Mouse (Mus musculus): ENCODE measurements around the gene Olfr901. TPM values are rescaled to one million over a fixed set of nuclear protein-coding genes. Genes with fewer than 3 reads are reported as not detected.
"Not testable (repeated sequence)": the region's sequence is repeated elsewhere in the genome, so short reads cannot be mapped to it uniquely, and the experiment has no call there.

Gene Olfr901
- total RNA-seq (2022), result not detected

- DNase-seq (ENCODE audit: low spot score in 2 of 2), result no peak
Measured at GRCm38 (mm10) chr9:38429155-38429554, at the start of gene Olfr901. Olfr901 (plus strand) TSS chr9:38429455.

DNA sequence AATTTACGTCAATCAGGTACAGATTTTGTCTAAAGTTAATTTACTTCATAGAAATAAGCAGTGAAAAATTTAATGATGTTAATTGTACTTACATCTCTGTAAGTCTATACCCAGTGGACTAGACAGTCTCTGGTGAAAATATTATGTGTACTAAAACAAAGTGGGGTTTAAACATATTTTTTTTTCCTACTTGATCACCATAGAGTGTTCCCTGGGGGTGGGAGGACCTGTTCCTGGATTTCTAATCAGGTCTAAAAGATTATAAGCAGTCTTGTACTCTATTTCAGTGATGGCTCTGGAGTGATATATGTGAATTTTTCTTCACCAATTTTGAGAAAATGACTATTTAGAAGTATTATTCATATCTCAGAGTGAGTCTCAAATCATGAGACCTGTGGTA, 27.9 kb upstream of the Olfr901 start, which contains the start of gene Olfr147:
Gene Olfr147, plus strand, starts transcription at position 301 of the 400 bp plus-strand sequence.
- no peak for DNase-seq (ENCODE audit: low spot score in 2 of 2)

DNA sequence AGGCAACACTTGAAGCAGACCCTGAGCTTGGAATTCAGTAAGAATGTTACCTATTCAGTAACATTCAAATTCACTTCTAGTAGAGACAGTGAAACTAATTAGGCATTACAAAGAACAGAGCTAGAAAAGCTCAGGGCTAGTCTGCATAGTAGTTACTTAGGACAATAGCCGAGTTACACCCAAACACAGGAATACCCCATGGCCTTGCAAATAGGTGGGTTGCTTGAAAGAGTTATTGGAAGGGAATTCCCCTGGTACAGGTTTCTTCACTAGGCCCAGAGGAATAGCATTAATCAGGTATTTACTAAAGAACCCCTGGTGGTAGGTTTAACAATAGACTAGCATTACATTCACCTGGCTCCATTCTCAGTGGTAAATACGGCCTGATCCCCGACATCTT, 21.8 kb upstream of the Olfr901 start:
- DNase-seq (ENCODE audit: low spot score in 2 of 2), result not testable (repeated sequence)

DNA sequence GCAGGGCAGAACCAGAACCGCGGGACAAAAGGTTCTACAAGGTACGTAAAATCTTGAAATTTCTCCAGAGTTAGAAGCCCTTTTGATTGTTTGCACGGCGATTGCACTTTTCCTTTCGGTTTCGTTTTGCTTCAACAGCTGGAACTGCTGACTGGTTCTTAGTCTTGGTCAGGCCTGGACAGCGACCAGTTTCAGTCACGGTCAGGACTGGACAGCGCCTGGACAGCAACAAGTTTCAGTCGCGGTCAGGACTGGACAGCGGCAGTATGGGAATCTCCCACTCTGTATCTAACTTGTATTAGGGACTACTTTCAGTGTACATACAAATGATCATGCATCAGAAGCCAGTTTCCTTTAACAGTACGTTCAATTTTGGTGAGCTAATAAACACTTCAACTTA, 15.8 kb upstream of the Olfr901 start:
- DNase-seq (ENCODE audit: low spot score in 2 of 2), result not testable (repeated sequence)

DNA sequence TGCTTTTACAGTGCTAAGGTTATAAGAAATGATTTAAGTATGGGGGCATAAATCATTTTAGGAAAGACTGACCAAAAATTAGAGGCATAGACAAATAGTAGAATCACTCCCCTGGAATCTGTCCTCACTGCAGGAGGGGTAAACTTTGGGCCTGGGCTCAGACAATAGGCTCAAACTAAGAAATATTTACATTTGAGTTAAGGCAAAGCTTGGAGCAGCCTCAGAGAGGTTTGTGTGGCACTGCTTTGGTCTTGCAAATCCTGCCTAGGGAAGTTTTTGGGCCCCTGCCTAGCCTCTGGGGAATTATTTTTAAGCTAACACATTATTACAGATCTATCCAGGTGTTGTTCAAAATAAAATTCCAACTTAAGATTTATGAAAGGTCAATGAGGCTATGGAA, 5.5 kb upstream of the Olfr901 start:
- no peak for DNase-seq (ENCODE audit: low spot score in 2 of 2)

- no peak for DNase-seq (ENCODE audit: low spot score in 2 of 2)
Measured at GRCm38 (mm10) chr9:38427026-38427425, 2.2 kb upstream of the Olfr901 start.

- DNase-seq (ENCODE audit: low spot score in 2 of 2), result no peak
Measured at GRCm38 (mm10) chr9:38447352-38447751, 18.1 kb downstream of the Olfr901 start, which contains the start of gene Olfr902. Olfr902 (plus strand) TSS chr9:38447652.

- no peak for DNase-seq (ENCODE audit: low spot score in 2 of 2)
Measured at GRCm38 (mm10) chr9:38462844-38463243, 33.6 kb downstream of the Olfr901 start, which contains the start of gene Olfr904. Olfr904 (plus strand) TSS chr9:38463144.

GRCm38 (mm10) chr9:38470807-38471206, 41.6 kb downstream of the Olfr901 start, which contains the start of gene Olfr905:
Olfr905 (plus strand) TSS chr9:38471107.
- no peak for DNase-seq (ENCODE audit: low spot score in 2 of 2)

Other genes with a start within 250 kb of the Olfr901 start
- gene Olfr891, start 248.6 kb upstream of the Olfr901 start, total RNA-seq (2022), result not detected
- not detected for gene Olfr893, start 221.1 kb upstream of the Olfr901 start, total RNA-seq (2022)
- not detected for gene Olfr894, start 211.4 kb upstream of the Olfr901 start, total RNA-seq (2022)
- not detected for gene Olfr143, start 176.7 kb upstream of the Olfr901 start, total RNA-seq (2022)
- gene Olfr895, start 161.6 kb upstream of the Olfr901 start, total RNA-seq (2022), result not detected
- not detected for gene Olfr896-ps1, start 138.3 kb upstream of the Olfr901 start, total RNA-seq (2022)
- not detected for gene Olfr25, start 100.4 kb upstream of the Olfr901 start, total RNA-seq (2022)
- not detected for gene Olfr898, start 81.0 kb upstream of the Olfr901 start, total RNA-seq (2022)
- gene Olfr250, start 62.6 kb upstream of the Olfr901 start, total RNA-seq (2022), result not detected
- not detected for gene Olfr251, start 52.4 kb upstream of the Olfr901 start, total RNA-seq (2022)
- not detected for gene Olfr147, start 27.8 kb upstream of the Olfr901 start, total RNA-seq (2022)
- not detected for gene Olfr902, start 18.2 kb downstream of the Olfr901 start, total RNA-seq (2022)
- gene Olfr904, start 33.7 kb downstream of the Olfr901 start, total RNA-seq (2022), result not detected
- gene Olfr905, start 41.7 kb downstream of the Olfr901 start, total RNA-seq (2022), result not detected
- gene Olfr906, start 57.6 kb downstream of the Olfr901 start, total RNA-seq (2022), result not detected
- not detected for gene Olfr907, start 66.3 kb downstream of the Olfr901 start, total RNA-seq (2022)
- gene Olfr911-ps1, start 92.1 kb downstream of the Olfr901 start, total RNA-seq (2022), result not detected
- not detected for gene Olfr910, start 108.4 kb downstream of the Olfr901 start, total RNA-seq (2022)
- not detected for gene Olfr912, start 150.7 kb downstream of the Olfr901 start, total RNA-seq (2022)
- not detected for gene Olfr913, start 163.3 kb downstream of the Olfr901 start, total RNA-seq (2022)
- not detected for gene Olfr914, start 175.6 kb downstream of the Olfr901 start, total RNA-seq (2022)
- not detected for gene Olfr916, start 230.4 kb downstream of the Olfr901 start, total RNA-seq (2022)
- gene Olfr917, start 236.4 kb downstream of the Olfr901 start, total RNA-seq (2022), result not detected
- not detected for gene Olfr918, start 245.1 kb downstream of the Olfr901 start, total RNA-seq (2022)

Data from gastrocnemius, adult 8-10 months (tissue).